In genomic region chr2:132292083-132292482, GRCm38 (mm10) we compare ENCODE assay signal across 8 mouse cellular contexts. TPM values are rescaled to one million over a fixed set of nuclear protein-coding genes. Genes with fewer than 3 reads are reported as not detected.
DNase-seq lines count a peak whose midpoint lies in the region; ATAC-seq lines count a peak whose summit lies in the region.

No protein-coding gene starts in this region.

- H3K4me3 ChIP-seq in megakaryocyte, embryonic 14.5 days (replicated peaks): peak overlapping the region; percentile 66
- no peak overlapping the region for H3K4me3 ChIP-seq in heart, embryonic 13.5 days
- H3K4me3 ChIP-seq in midbrain, embryonic 13.5 days (replicated peaks): no peak overlapping the region
- no peak overlapping the region for H3K4me3 ChIP-seq in intestine, embryonic 15.5 days (replicated peaks)
- H3K4me3 ChIP-seq in liver, embryonic 12.5 days: no peak overlapping the region

- no peaks in the 10 kb centered on the region for H3K27me3 ChIP-seq in megakaryocyte, embryonic 14.5 days (replicated peaks)
- no peaks in the 10 kb centered on the region for H3K27me3 ChIP-seq in heart, embryonic 13.5 days (replicated peaks)
- H3K27me3 ChIP-seq in midbrain, embryonic 13.5 days: no peaks in the 10 kb centered on the region
- H3K27me3 ChIP-seq in intestine, embryonic 15.5 days (replicated peaks): no peaks in the 10 kb centered on the region
- no peaks in the 10 kb centered on the region for H3K27me3 ChIP-seq in liver, embryonic 12.5 days (replicated peaks)

- H3K36me3 ChIP-seq in megakaryocyte, embryonic 14.5 days (replicated peaks; ENCODE audit: low read length): peaks cover 73% of the 10 kb centered on the region
- peaks cover 31% of the 10 kb centered on the region for H3K36me3 ChIP-seq in heart, embryonic 13.5 days
- peaks cover 37% of the 10 kb centered on the region for H3K36me3 ChIP-seq in midbrain, embryonic 13.5 days
- H3K36me3 ChIP-seq in intestine, embryonic 15.5 days: peaks cover 5% of the 10 kb centered on the region
- peaks cover 35% of the 10 kb centered on the region for H3K36me3 ChIP-seq in liver, embryonic 12.5 days

- ATAC-seq in megakaryocyte, adult 5-6 weeks (ENCODE audit: poor library complexity, severe bottlenecking): no peak
- peak; percentile 17; the same call in 1 of the 2 replicates for ATAC-seq in heart, embryonic 13.5 days (ENCODE audit: extremely low read depth, insufficient number of reproducible peaks, low FRiP score, low TSS enrichment)
- peak; percentile 22; the same call in 1 of the 2 replicates for ATAC-seq in midbrain, embryonic 13.5 days
- no peak for ATAC-seq in intestine, embryonic 15.5 days
- ATAC-seq in liver, embryonic 12.5 days: no peak

- WGBS in heart, embryonic 13.5 days: 8% methylated on average over 4 of the region's 4 CpGs
- 21% methylated on average over 4 of the region's 4 CpGs for WGBS in midbrain, embryonic 13.5 days
- WGBS in intestine, embryonic 15.5 days: 45% methylated on average over 4 of the region's 4 CpGs
- WGBS in liver, embryonic 12.5 days (ENCODE audit: insufficient replicate concordance): 23% methylated on average over 4 of the region's 4 CpGs

- H3K9ac ChIP-seq in heart, embryonic 13.5 days: 0 out of 2 replicates have a peak overlapping the region, but pooled peaks have one; percentile 24
- no peak overlapping the region; the same call in 1 of the 2 replicates for H3K9ac ChIP-seq in midbrain, embryonic 13.5 days (replicated peaks)
- no peak overlapping the region for H3K9ac ChIP-seq in intestine, embryonic 15.5 days
- H3K9ac ChIP-seq in liver, embryonic 12.5 days: no peak overlapping the region

- peak overlapping the region; percentile 75 for H3K27ac ChIP-seq in heart, embryonic 13.5 days (replicated peaks)
- peak overlapping the region; percentile 19; the same call in 1 of the 2 replicates for H3K27ac ChIP-seq in midbrain, embryonic 13.5 days
- H3K27ac ChIP-seq in intestine, embryonic 15.5 days: no peak overlapping the region
- no peak overlapping the region for H3K27ac ChIP-seq in liver, embryonic 12.5 days

- DNase-seq in cerebellum, adult 9-10 months: peak; percentile 83
- no peak for DNase-seq in spleen, postnatal 10 days (ENCODE audit: low spot score in 2 of 2)

- H3K4me2 ChIP-seq in heart, embryonic 13.5 days: peak overlapping the region; percentile 24
- H3K4me2 ChIP-seq in midbrain, embryonic 13.5 days (replicated peaks): no peak overlapping the region
- H3K4me2 ChIP-seq in intestine, embryonic 15.5 days (replicated peaks): no peak overlapping the region
- no peak overlapping the region for H3K4me2 ChIP-seq in liver, embryonic 12.5 days

- H3K4me1 ChIP-seq in megakaryocyte, embryonic 14.5 days: peaks cover 88% of the 10 kb centered on the region
- peaks cover 53% of the 10 kb centered on the region for H3K4me1 ChIP-seq in heart, embryonic 13.5 days
- peaks cover 25% of the 10 kb centered on the region for H3K4me1 ChIP-seq in midbrain, embryonic 13.5 days (replicated peaks)
- 0 out of 2 replicates have a peak, but pooled peaks cover 2% of the 10 kb centered on the region for H3K4me1 ChIP-seq in intestine, embryonic 15.5 days (replicated peaks)
- peaks cover 38% of the 10 kb centered on the region for H3K4me1 ChIP-seq in liver, embryonic 12.5 days

- no peaks in the 10 kb centered on the region for H3K9me3 ChIP-seq in megakaryocyte, embryonic 14.5 days
- H3K9me3 ChIP-seq in heart, embryonic 13.5 days: no peaks in the 10 kb centered on the region
- H3K9me3 ChIP-seq in midbrain, embryonic 13.5 days: 0 out of 2 replicates have a peak, but pooled peaks cover 1% of the 10 kb centered on the region
- H3K9me3 ChIP-seq in intestine, embryonic 15.5 days: no peaks in the 10 kb centered on the region
- no peaks in the 10 kb centered on the region for H3K9me3 ChIP-seq in liver, embryonic 12.5 days (replicated peaks)

RNA-seq across cellular contexts. Expression of gene Cds2, which starts 29.1 kb away (rescaled TPM):
- polyA plus RNA-seq in megakaryocyte, embryonic 14.5 days (2012; ENCODE audit: insufficient read depth, low replicate concordance): 13.8 and 21.9 TPM in 2 replicates
- total RNA-seq in megakaryocyte, adult 5-6 weeks (2015): 17.9 and 32.0 TPM in 2 replicates
- total RNA-seq in megakaryocyte, adult 5-6 weeks (2017): 24.4 and 26.3 TPM in 2 replicates
- polyA plus RNA-seq in heart, embryonic 13.5 days (2015; fragmentation: Nextera tagmentation; extraction: Ambion mirVana): 14.9 and 15.4 TPM in 2 replicates
- polyA plus RNA-seq in midbrain, embryonic 13.5 days (2015; fragmentation: Nextera tagmentation; extraction: Ambion mirVana): 24.4 and 28.4 TPM in 2 replicates
- polyA plus RNA-seq in intestine, embryonic 15.5 days (2015; fragmentation: Nextera tagmentation; extraction: Ambion mirVana): 19.9 and 25.1 TPM in 2 replicates
- 13.7 and 15.4 TPM in 2 replicates for polyA plus RNA-seq in liver, embryonic 12.5 days (2016; fragmentation: Nextera tagmentation; extraction: Ambion mirVana)

RNA-seq across cellular contexts. Expression of gene Pcna, which starts 39.0 kb away (rescaled TPM):
- 6.9 and 19.1 TPM in 2 replicates for polyA plus RNA-seq in megakaryocyte, embryonic 14.5 days (2012; ENCODE audit: insufficient read depth, low replicate concordance)
- total RNA-seq in megakaryocyte, adult 5-6 weeks (2015): 619 and 646 TPM in 2 replicates
- total RNA-seq in megakaryocyte, adult 5-6 weeks (2017): 482 and 494 TPM in 2 replicates
- polyA plus RNA-seq in heart, embryonic 13.5 days (2015; fragmentation: Nextera tagmentation; extraction: Ambion mirVana): 167 and 180 TPM in 2 replicates
- polyA plus RNA-seq in midbrain, embryonic 13.5 days (2015; fragmentation: Nextera tagmentation; extraction: Ambion mirVana): 157 and 166 TPM in 2 replicates
- 247 and 259 TPM in 2 replicates for polyA plus RNA-seq in intestine, embryonic 15.5 days (2015; fragmentation: Nextera tagmentation; extraction: Ambion mirVana)
- polyA plus RNA-seq in liver, embryonic 12.5 days (2016; fragmentation: Nextera tagmentation; extraction: Ambion mirVana): 353 and 360 TPM in 2 replicates

RNA-seq across cellular contexts. Expression of gene Tmem230, which starts 44.5 kb away (rescaled TPM):
- polyA plus RNA-seq in megakaryocyte, embryonic 14.5 days (2012; ENCODE audit: insufficient read depth, low replicate concordance): 23.1 and 24.3 TPM in 2 replicates
- total RNA-seq in megakaryocyte, adult 5-6 weeks (2015): 44.3 and 52.5 TPM in 2 replicates
- 18.4 and 18.8 TPM in 2 replicates for total RNA-seq in megakaryocyte, adult 5-6 weeks (2017)
- 35.5 and 40.8 TPM in 2 replicates for polyA plus RNA-seq in heart, embryonic 13.5 days (2015; fragmentation: Nextera tagmentation; extraction: Ambion mirVana)
- polyA plus RNA-seq in midbrain, embryonic 13.5 days (2015; fragmentation: Nextera tagmentation; extraction: Ambion mirVana): 53.9 TPM in 2 replicates
- polyA plus RNA-seq in intestine, embryonic 15.5 days (2015; fragmentation: Nextera tagmentation; extraction: Ambion mirVana): 42.5 and 43.3 TPM in 2 replicates
- 24.4 and 25.7 TPM in 2 replicates for polyA plus RNA-seq in liver, embryonic 12.5 days (2016; fragmentation: Nextera tagmentation; extraction: Ambion mirVana)

Comparison
In these comparisons a context has a peak if more than half of its experiments do, and no peak if none do; other contexts are left out.
1. ATAC-seq: peak in heart, embryonic 13.5 days (single experiment) and midbrain, embryonic 13.5 days (single experiment); none in megakaryocyte, adult 5-6 weeks (single experiment), intestine, embryonic 15.5 days (single experiment) and liver, embryonic 12.5 days (single experiment).
2. H3K27ac ChIP-seq: peak in heart, embryonic 13.5 days (single experiment) and midbrain, embryonic 13.5 days (single experiment); none in intestine, embryonic 15.5 days (single experiment) and liver, embryonic 12.5 days (single experiment).